10 mouse cellular contexts compared by ENCODE assay signal in the genomic region with DNA sequence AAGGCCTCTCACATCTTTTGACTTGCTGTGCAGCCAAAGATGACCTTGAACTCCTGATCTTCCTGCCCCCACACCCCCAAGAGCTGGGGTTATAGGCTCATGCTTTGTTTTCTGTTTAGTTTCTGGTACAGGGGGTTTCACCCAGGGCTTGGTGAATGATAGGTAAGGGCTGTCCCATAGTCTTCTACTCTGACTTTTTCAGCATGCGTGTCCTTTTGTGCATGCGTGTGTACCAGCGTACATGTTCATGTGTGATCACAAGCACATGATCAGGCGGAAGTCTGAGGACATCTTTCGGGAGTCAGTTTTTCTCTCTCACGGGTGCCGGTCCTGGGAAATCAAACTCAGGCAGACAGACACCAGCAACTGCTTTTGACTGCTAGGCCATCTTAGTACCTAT. TPM values are rescaled to one million over a fixed set of nuclear protein-coding genes. Genes with fewer than 3 reads are reported as not detected.
DNase-seq lines count a peak whose midpoint lies in the region; ATAC-seq and TF ChIP-seq lines count a peak whose summit lies in the region.
"Had no signal": no experiment of that assay in that cellular context is flagged by ENCODE, and none has a peak within 500 bp of the region (broad histone marks: within the 10 kb centered on the region; RNA-seq: fewer than 3 reads in every experiment).

No protein-coding gene starts in this region.

- H3K36me3 ChIP-seq in kidney, embryonic 15.5 days: peaks cover 3% of the 10 kb centered on the region; the same call in 1 of the 2 replicates
- H3K36me3 ChIP-seq in forebrain, embryonic 10.5 days (replicated peaks): peaks cover 9% of the 10 kb centered on the region
- H3K36me3 ChIP-seq in intestine, postnatal 0 days (ENCODE audit: control insufficient read depth, insufficient read depth): peaks cover 3% of the 10 kb centered on the region; the same call in 1 of the 2 replicates
- 0 out of 2 replicates have a peak, but pooled peaks cover 2% of the 10 kb centered on the region for H3K36me3 ChIP-seq in neural tube, embryonic 13.5 days

- H3K27ac ChIP-seq in kidney, embryonic 15.5 days: peak overlapping the region; percentile 62; the same call in 1 of the 2 replicates
- peak overlapping the region; percentile 45; the same call in 1 of the 2 replicates for H3K27ac ChIP-seq in forebrain, embryonic 10.5 days
- no peak overlapping the region for H3K27ac ChIP-seq in intestine, postnatal 0 days (ENCODE audit: low read depth, low read length)
- H3K27ac ChIP-seq in neural tube, embryonic 13.5 days (replicated peaks): 0 out of 2 replicates have a peak overlapping the region, but pooled peaks have one; percentile 13

- no peak for ATAC-seq in kidney, embryonic 15.5 days (replicated peaks; ENCODE audit: low FRiP score)
- ATAC-seq in intestine, postnatal 0 days: no peak
- no peak for ATAC-seq in neural tube, embryonic 13.5 days (ENCODE audit: low read depth)
- ATAC-seq in cerebellum, adult (ENCODE audit: insufficient number of reproducible peaks, low FRiP score, low TSS enrichment): no peak

- no peaks in the 10 kb centered on the region for H3K27me3 ChIP-seq in kidney, embryonic 15.5 days
- no peaks in the 10 kb centered on the region for H3K27me3 ChIP-seq in forebrain, embryonic 10.5 days (ENCODE audit: poor library complexity, severe bottlenecking)
- H3K27me3 ChIP-seq in intestine, postnatal 0 days (replicated peaks; ENCODE audit: control insufficient read depth, insufficient read depth, low read length): no peaks in the 10 kb centered on the region
- no peaks in the 10 kb centered on the region for H3K27me3 ChIP-seq in neural tube, embryonic 13.5 days

- WGBS in kidney, embryonic 15.5 days: 89% methylated on average over 7 of the region's 7 CpGs
- WGBS in forebrain, embryonic 10.5 days: 92% methylated on average over 7 of the region's 7 CpGs
- WGBS in intestine, postnatal 0 days: 85% methylated on average over 7 of the region's 7 CpGs
- 90% methylated on average over 7 of the region's 7 CpGs for WGBS in neural tube, embryonic 13.5 days

- no peak for TF ChIP-seq CTCF in intestine, postnatal 0 days (IDR thresholded peaks at IDR 0.05; ENCODE audit: low read depth)

- H3K4me2 ChIP-seq in kidney, embryonic 15.5 days: peak overlapping the region; percentile 79
- peak overlapping the region; percentile 60; the same call in 1 of the 2 replicates for H3K4me2 ChIP-seq in intestine, postnatal 0 days (replicated peaks; ENCODE audit: low read depth)
- H3K4me2 ChIP-seq in neural tube, embryonic 13.5 days: peak overlapping the region; percentile 69

- no peak overlapping the region; the same call in 1 of the 2 replicates for H3K9ac ChIP-seq in kidney, embryonic 15.5 days
- no peak overlapping the region for H3K9ac ChIP-seq in intestine, postnatal 0 days (ENCODE audit: low read depth, low read length)
- H3K9ac ChIP-seq in neural tube, embryonic 13.5 days: peak overlapping the region; percentile 56

- H3K4me3 ChIP-seq in kidney, embryonic 15.5 days (replicated peaks): peak overlapping the region; percentile 85
- peak overlapping the region; percentile 96 for H3K4me3 ChIP-seq in forebrain, embryonic 10.5 days
- H3K4me3 ChIP-seq in intestine, postnatal 0 days (ENCODE audit: low read depth, low read length): peak overlapping the region; percentile 98; the same call in 1 of the 2 replicates
- H3K4me3 ChIP-seq in neural tube, embryonic 13.5 days: 0 out of 2 replicates have a peak overlapping the region, but pooled peaks have one; percentile 3

- no peak for DNase-seq in kidney, postnatal 10 days
- no peak for DNase-seq in forebrain, embryonic 10.5 days (ENCODE audit: extremely low spot score, low spot score)
- no peak for DNase-seq in cerebellum, adult 8-10 months
- no peak for DNase-seq in left cerebral cortex, adult 18-20 months (ENCODE audit: low spot score in 2 of 2)
- DNase-seq: kidney, adult 2 months had no signal

- peaks cover 71% of the 10 kb centered on the region for H3K4me1 ChIP-seq in kidney, embryonic 15.5 days
- peaks cover 82% of the 10 kb centered on the region for H3K4me1 ChIP-seq in forebrain, embryonic 10.5 days
- peaks cover 31% of the 10 kb centered on the region for H3K4me1 ChIP-seq in intestine, postnatal 0 days (replicated peaks; ENCODE audit: control insufficient read depth, insufficient read depth, low read length)
- H3K4me1 ChIP-seq in neural tube, embryonic 13.5 days (replicated peaks): peaks cover 78% of the 10 kb centered on the region

- no peaks in the 10 kb centered on the region for H3K9me3 ChIP-seq in kidney, embryonic 15.5 days (replicated peaks)
- H3K9me3 ChIP-seq in forebrain, embryonic 10.5 days: no peaks in the 10 kb centered on the region
- H3K9me3 ChIP-seq in intestine, postnatal 0 days (ENCODE audit: control insufficient read depth): no peaks in the 10 kb centered on the region
- no peaks in the 10 kb centered on the region for H3K9me3 ChIP-seq in neural tube, embryonic 13.5 days

RNA-seq across cellular contexts. Expression of a gene that starts 3.1 kb away (rescaled TPM):
- polyA plus RNA-seq in kidney, embryonic 15.5 days (2015; fragmentation: Nextera tagmentation; extraction: Ambion mirVana): 12.6 and 14.1 TPM in 2 replicates
- polyA plus RNA-seq in forebrain, embryonic 10.5 days (2016; fragmentation: Nextera tagmentation; extraction: Ambion mirVana): 9.4 and 9.5 TPM in 2 replicates
- polyA plus RNA-seq in intestine, postnatal 0 days (2015; fragmentation: Nextera tagmentation; extraction: Ambion mirVana): 13.9 and 14.9 TPM in 2 replicates
- polyA plus RNA-seq in neural tube, embryonic 13.5 days (2015; fragmentation: Nextera tagmentation; extraction: Ambion mirVana): 13.3 and 15.1 TPM in 2 replicates
- 10 to 100 TPM; 25.3 to 26.3 TPM for total RNA-seq in left cerebral cortex, adult 18-20 months (2021)

RNA-seq across cellular contexts. Expression of a gene that starts 48.8 kb away (rescaled TPM):
- polyA plus RNA-seq in kidney, embryonic 15.5 days (2015; fragmentation: Nextera tagmentation; extraction: Ambion mirVana): 35.2 and 35.8 TPM in 2 replicates
- 20.5 and 21.0 TPM in 2 replicates for polyA plus RNA-seq in forebrain, embryonic 10.5 days (2016; fragmentation: Nextera tagmentation; extraction: Ambion mirVana)
- polyA plus RNA-seq in intestine, postnatal 0 days (2015; fragmentation: Nextera tagmentation; extraction: Ambion mirVana): 24.4 and 28.7 TPM in 2 replicates
- polyA plus RNA-seq in neural tube, embryonic 13.5 days (2015; fragmentation: Nextera tagmentation; extraction: Ambion mirVana): 46.5 and 48.0 TPM in 2 replicates
- total RNA-seq in left cerebral cortex, adult 18-20 months (2021): 100 to 1,000 TPM; 115 to 119 TPM
- total RNA-seq: MEL had no signal

Comparison
In these comparisons a context has a peak if more than half of its experiments do, and no peak if none do; other contexts are left out.
1. H3K4me3 ChIP-seq: peak in every context shown above with its lines; median percentile 98 in intestine, postnatal 0 days; 96 in forebrain, embryonic 10.5 days; 85 in kidney, embryonic 15.5 days; 3 in neural tube, embryonic 13.5 days.